Mouse (Mus musculus) heart, adult 2 months (tissue): ENCODE measurements around the gene Grk2. TPM values are rescaled to one million over a fixed set of nuclear protein-coding genes. Genes with fewer than 3 reads are reported as not detected.

Experiments used
- DNase-seq, 2 experiments: peaks; one replicate each; pipeline ENCODE4 v3.0.0; 2021
- H3K27ac ChIP-seq: fragments of 200-600 bp; 2 replicates; pipeline ENCODE4 v1.8.1; 2022
- H3K27me3 ChIP-seq: fragments of 200-500 bp; 2 replicates; pipeline ENCODE4 v1.6.1; 2012; ENCODE audit warnings: mild to moderate bottlenecking, low read length, inconsistent platforms, mixed read lengths; ENCODE audit not compliant: control insufficient read depth, insufficient read depth
- H3K36me3 ChIP-seq: fragments of 200-500 bp; 2 replicates; pipeline ENCODE4 v1.6.1; 2012; ENCODE audit warnings: low read length, inconsistent platforms; ENCODE audit not compliant: control insufficient read depth, insufficient read depth
- H3K4me1 ChIP-seq: fragments of 200-500 bp; 2 replicates; pipeline ENCODE4 v1.6.1; 2011; ENCODE audit warnings: low read length; ENCODE audit not compliant: control insufficient read depth, insufficient read depth
- H3K4me3 ChIP-seq: fragments of 200-600 bp; 2 replicates; pipeline ENCODE4 v1.8.1; 2022
- H3K79me2 ChIP-seq: fragments of 200-500 bp; replicated peaks from 2 replicates; pipeline ENCODE4 v1.6.1; 2012; ENCODE audit warnings: mild to moderate bottlenecking, inconsistent platforms, low read length, moderate library complexity, mixed read lengths; ENCODE audit not compliant: control insufficient read depth, insufficient read depth
- H3K9ac ChIP-seq: fragments of 200-500 bp; 2 replicates; pipeline ENCODE4 v1.6.1; 2012; ENCODE audit warnings: low read depth, mild to moderate bottlenecking, control low read depth, inconsistent platforms, low read length, mixed read lengths
- CTCF ChIP-seq: fragments of 200-600 bp; IDR thresholded peaks from 2 replicates; pipeline ENCODE4 v1.8.1; 2022; ENCODE audit warnings: antibody characterized with exemption, mild to moderate bottlenecking, moderate library complexity
- EP300 ChIP-seq: fragments of 200-500 bp; IDR thresholded peaks from 2 replicates; pipeline ENCODE4 v1.6.1; 2011; ENCODE audit warnings: low read depth, low read length, control low read depth; ENCODE audit not compliant: insufficient read depth
- POLR2A ChIP-seq: fragments of 200-500 bp; IDR thresholded peaks from 2 replicates; pipeline ENCODE4 v1.6.1; 2011; ENCODE audit warnings: mild to moderate bottlenecking, low read depth, low read length, control low read depth; ENCODE audit not compliant: insufficient read depth
- WGBS: fragments of 180-500 bp; shearing (Covaris S2); methylation state at CpG from one replicate; pipeline ENCODE4 v1.1.7; 2018; 5-methylcytosine and 5-hydroxymethylcytosine counted together
- intact Hi-C: fragments of 180-260 bp; cut with DNase I; formaldehyde crosslinking; loops from one replicate; pipeline ENCODE4 v1.15.1; 2025
- polyA plus RNA-seq: library from polyadenylated mRNA; depleted of rRNA; stranded (reverse); fragments of >200 nt; gene quantifications from 2 replicates; pipeline ENCODE4 v1.2.3, GENCODE M21; 2012
- total RNA-seq, 2 experiments: library from RNA; stranded (reverse); gene quantifications; 2 replicates each; pipeline ENCODE4 v1.2.3; 2021

Grk2 gene
- total and polyA plus RNA-seq, 3 experiments: 53.6 to 59.0 (median 56.0) TPM

DNA sequence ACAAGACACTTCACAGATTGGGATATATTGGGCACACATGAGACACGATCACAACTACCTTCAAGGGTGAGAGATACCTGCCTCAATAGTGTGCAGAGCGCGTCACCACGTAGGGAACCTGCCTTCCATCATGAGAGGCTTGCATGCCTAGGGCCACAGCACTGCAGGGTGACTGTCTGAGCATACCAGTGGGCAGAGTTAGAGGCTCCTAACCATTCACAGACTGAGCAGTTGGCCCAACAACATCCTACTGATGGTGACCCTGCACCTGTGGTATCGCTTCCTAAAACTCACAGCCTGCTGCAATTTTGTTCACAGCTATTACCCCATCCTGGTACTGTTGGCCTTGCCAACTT lies 2.4 kb downstream of the Grk2 start:
- 87% methylated on average over 5 of the region's 5 CpGs for WGBS
- Histone ChIP-seq H3K27ac (no peak overlapping the region; the same call in 1 of the 2 replicates), H3K27me3 (no peaks in the 10 kb centered on the region), H3K79me2 (peaks cover 3% of the 10 kb centered on the region), H3K4me1 (peaks cover 46% of the 10 kb centered on the region), H3K4me3 (no peak overlapping the region; the same call in 1 of the 2 replicates), H3K36me3 (peaks cover 2% of the 10 kb centered on the region; the same call in 1 of the 2 replicates), H3K9ac (no peak overlapping the region)
- intact Hi-C loops: no loop called here
- peak; percentile 16 to 21 for DNase-seq
- TF ChIP-seq POLR2A: no peak
- TF ChIP-seq EP300: no peak
- TF ChIP-seq CTCF: no peak

DNA sequence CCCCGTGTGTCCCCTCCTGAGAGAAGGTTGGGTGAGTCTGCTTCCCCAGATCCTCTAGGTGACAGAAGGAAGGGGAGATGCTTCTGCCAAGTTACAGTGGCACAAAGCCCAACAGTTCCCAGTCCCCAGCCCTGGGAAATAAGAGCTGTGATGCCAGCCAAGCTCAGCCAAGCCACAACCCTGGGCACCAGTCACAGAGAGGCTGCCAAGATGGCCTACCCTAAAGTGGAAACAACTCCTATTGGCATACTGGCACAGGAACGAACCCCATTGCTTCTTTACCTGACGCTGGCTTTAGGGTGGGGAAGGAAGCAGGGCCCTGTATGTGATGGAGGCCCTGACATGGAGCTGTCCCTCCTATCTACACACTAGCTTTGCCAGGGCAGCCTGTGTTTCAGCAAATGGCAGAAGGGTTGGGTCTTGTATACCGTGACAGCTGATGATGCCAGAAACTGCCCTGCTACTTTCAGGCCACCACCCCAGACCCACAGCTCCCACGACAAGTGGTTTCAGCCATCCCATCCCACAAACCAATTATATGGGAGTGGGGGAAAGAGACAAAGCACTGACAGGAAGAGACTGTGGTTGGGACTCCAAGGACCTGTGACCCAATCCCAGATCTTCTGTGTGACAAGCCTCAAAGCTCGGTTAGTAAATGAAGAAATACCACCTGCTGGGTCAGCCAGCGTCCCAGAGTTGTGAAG lies 2.9 kb downstream of the Grk2 start:
- peaks cover 49% of the 10 kb centered on the region for H3K4me1 ChIP-seq

DNA sequence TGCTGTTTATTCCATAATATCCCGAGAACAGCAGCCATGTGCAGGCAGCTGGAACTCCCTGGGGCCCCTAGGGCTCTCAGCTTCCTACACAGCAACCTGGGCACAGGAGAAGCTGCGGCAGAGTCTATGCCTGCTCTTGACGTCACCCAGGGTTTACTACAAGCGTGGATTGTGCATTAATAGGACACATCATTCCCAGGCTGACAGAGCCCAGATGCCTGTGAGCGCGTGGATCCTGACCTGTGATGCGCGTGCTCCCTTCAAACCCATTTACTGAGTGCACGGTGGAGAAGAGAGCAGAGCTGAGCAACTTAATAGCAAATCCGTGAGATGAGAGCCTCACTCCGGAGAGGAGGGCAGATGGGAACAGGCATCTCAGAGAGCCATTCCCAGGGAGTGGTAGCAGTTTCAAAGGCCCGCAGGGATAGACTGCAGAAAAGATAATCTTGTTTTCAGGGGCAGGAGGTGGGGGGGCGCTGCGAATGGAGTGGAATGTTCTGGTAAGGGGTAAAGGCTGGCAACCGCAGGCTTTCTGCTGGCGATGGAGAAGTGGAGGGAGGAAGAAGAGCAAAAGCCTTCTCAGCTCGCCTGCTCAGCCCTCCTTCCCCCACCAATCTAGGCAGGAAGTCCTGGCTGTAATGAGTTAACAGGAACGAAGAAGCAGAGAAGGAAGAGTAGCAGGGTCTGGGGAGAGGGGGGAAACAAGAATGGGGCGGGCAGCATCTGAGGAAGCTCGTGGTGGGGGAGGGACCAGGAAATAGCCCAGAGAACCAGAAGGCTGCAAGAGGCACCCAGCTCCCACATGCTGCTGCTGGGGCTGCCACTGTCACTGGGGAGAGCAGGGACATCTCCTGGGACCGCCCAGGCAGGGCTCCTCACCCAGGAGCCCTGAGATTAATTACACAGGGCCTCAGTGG lies 4.0 kb downstream of the Grk2 start:
- H3K36me3 ChIP-seq: peaks cover 2% of the 10 kb centered on the region; the same call in 1 of the 2 replicates
- H3K27me3 ChIP-seq: no peaks in the 10 kb centered on the region
- peak; percentile 61 to 78 for DNase-seq
- peaks cover 4% of the 10 kb centered on the region for H3K79me2 ChIP-seq
- H3K9ac ChIP-seq: peak overlapping the region; percentile 17; the same call in 1 of the 2 replicates
- TF ChIP-seq POLR2A: peak; percentile 42; the same call in 1 of the 2 replicates
- peak; percentile 10; the same call in 1 of the 2 replicates for TF ChIP-seq EP300
- no peak for TF ChIP-seq CTCF
- H3K4me1 ChIP-seq: peaks cover 51% of the 10 kb centered on the region
- WGBS: 20% methylated on average over 21 of the region's 21 CpGs
- peak overlapping the region; percentile 66 for H3K27ac ChIP-seq
- intact Hi-C loops: no loop called here
- H3K4me3 ChIP-seq: peak overlapping the region; percentile 29; the same call in 1 of the 2 replicates

More for the DNA sequence above, 2.9 kb downstream of the Grk2 start:
- TF ChIP-seq CTCF (no peak), EP300 (no peak), POLR2A (no peak)
- Histone ChIP-seq H3K27me3 (no peaks in the 10 kb centered on the region), H3K79me2 (peaks cover 3% of the 10 kb centered on the region), H3K27ac (peak overlapping the region; percentile 66), H3K4me3 (no peak overlapping the region; the same call in 1 of the 2 replicates), H3K36me3 (peaks cover 2% of the 10 kb centered on the region; the same call in 1 of the 2 replicates), H3K9ac (peak overlapping the region; percentile 4)
- peak; percentile 59 to 78 for DNase-seq
- intact Hi-C loops: no loop called here
- WGBS: 24% methylated on average over 7 of the region's 7 CpGs

DNA sequence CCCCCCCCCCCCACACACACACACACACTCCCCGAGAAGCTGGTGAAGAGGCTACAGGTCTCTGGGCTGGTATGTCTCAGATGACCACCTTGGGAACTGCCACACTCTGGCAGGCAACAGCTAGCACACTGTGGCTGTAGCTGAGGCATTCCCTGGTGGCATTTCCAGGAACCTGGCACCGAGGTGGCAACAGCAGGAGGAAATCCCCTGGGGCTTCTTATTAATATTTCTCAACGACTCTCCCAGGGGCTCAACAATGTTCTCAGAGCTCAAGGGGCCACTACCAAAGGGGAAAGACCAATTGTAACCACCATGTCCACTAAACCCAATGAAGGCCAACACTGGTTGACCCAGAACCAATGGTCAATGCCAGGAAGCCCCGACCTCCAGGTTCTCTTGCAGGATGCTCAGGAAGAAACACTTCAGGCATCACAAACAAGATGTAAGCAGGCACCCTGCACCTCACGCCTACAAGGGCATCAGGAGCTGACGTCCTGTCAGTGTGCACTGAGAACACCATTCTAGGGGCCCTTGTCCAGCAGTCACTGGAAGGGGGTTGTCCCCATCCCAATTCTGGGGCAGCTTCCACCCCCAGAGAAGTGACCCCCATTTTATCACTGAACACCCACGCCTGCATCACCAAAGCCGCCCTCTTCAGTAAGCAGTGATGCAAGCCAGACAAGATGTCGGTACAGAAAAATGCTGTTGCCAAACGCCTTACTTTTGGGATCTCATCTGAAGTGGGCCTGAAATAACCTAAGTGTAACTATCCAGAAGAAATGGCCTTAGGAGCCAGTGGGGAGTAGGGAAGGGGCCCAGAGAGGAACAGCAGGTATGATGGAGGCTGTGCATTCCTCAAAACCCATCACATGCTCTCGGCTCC lies 4.9 kb downstream of the Grk2 start:
- DNase-seq: peak; percentile 14 to 25
- Histone ChIP-seq H3K27ac (peak overlapping the region; percentile 66), H3K4me3 (no peak overlapping the region), H3K27me3 (no peaks in the 10 kb centered on the region), H3K4me1 (peaks cover 54% of the 10 kb centered on the region), H3K9ac (no peak overlapping the region), H3K79me2 (peaks cover 6% of the 10 kb centered on the region), H3K36me3 (peaks cover 2% of the 10 kb centered on the region; the same call in 1 of the 2 replicates)
- TF ChIP-seq EP300: no peak
- no peak for TF ChIP-seq POLR2A
- TF ChIP-seq CTCF: no peak
- intact Hi-C loops: no loop called here
- 44% methylated on average over 11 of the region's 11 CpGs for WGBS

DNA sequence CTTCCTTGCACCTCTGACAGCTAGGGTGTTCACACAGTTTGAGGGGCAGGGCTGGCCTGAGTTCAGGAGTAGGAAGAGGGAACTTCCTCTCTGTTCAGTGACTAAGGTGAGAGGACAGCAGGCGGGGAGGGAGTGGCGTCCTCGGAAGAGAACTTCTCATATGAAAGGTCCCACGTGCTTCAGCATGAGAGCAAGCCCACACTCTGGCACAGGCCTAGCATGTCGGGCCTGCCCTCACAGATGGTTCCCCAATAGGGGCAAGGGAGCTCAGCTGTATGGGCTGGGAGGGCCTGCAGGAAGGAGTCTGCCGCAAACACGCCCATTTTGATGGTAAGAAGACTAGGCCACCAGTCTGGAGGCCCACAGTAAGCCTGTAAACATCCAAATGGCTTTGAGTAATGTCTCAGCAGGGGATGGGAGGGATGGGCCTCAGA lies 5.7 kb downstream of the Grk2 start:
- TF ChIP-seq CTCF (no peak), POLR2A (0 out of 2 replicates have a peak, but pooled peaks have one; percentile 17), EP300 (no peak)
- intact Hi-C loops: no loop called here
- peaks cover 58% of the 10 kb centered on the region for H3K4me1 ChIP-seq
- H3K9ac ChIP-seq: no peak overlapping the region
- WGBS: 37% methylated on average over 7 of the region's 7 CpGs
- peak overlapping the region; percentile 60 for H3K27ac ChIP-seq
- no peaks in the 10 kb centered on the region for H3K27me3 ChIP-seq
- DNase-seq: peak in 1 of 2 experiments; percentile 79
- peaks cover 2% of the 10 kb centered on the region; the same call in 1 of the 2 replicates for H3K36me3 ChIP-seq
- peaks cover 5% of the 10 kb centered on the region; the same call in 1 of the 2 replicates for H3K79me2 ChIP-seq
- H3K4me3 ChIP-seq: no peak overlapping the region
